Mouse (Mus musculus): Measurements from ENCODE around the gene Magt1. TPM values are rescaled to one million over a fixed set of nuclear protein-coding genes. Genes with fewer than 3 reads are reported as not detected.
A peak's percentile ranks its signal among the peaks of the same experiment; 100 is the strongest.
"Not testable (repeated sequence)": the region's sequence is repeated elsewhere in the genome, so short reads cannot be mapped to it uniquely, and the experiment has no call there.

Magt1 gene
- polyA plus RNA-seq, 1 experiment from 2014 or later = 35.4 TPM

DNA sequence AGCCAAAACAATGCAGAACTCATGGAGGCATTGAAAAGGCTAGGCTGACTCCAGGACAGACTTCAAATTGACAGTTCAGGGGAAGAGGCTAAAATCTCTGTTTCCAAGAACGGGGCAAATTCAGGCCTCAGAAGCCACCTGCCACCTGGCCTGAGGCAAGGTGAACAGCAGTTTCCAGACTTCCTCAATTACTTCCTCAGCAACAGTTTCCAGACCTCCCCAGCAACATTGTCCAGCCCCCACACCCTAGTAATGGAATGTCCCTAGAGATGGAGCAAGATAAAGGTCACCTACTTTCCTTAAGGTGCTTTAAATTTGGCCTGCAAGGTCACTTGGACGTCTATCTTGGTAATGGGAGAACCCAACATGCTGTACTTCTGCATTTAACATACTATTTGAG lies 74.0 kb downstream of the Magt1 start:
- no peaks in the 10 kb centered on the region for H3K4me1 ChIP-seq
- H3K4me2 ChIP-seq = no peak overlapping the region
- H3K4me3 ChIP-seq = no peak overlapping the region
- ATAC-seq = no peak
- H3K9ac ChIP-seq = no peak overlapping the region
- H3K36me3 ChIP-seq = no peaks in the 10 kb centered on the region
- no peak overlapping the region for H3K27ac ChIP-seq
- H3K9me3 ChIP-seq (replicated peaks) = no peaks in the 10 kb centered on the region
- 45% methylated on average over 2 of the region's 2 CpGs for WGBS (ENCODE audit: insufficient replicate concordance)
- no peaks in the 10 kb centered on the region for H3K27me3 ChIP-seq (replicated peaks)

GRCm38 (mm10) chrX:105934341-105934740 lies 77.4 kb downstream of the Magt1 start:
- H3K27me3 ChIP-seq (replicated peaks) = 0 out of 2 replicates have a peak, but pooled peaks cover 4% of the 10 kb centered on the region
- no peaks in the 10 kb centered on the region for H3K9me3 ChIP-seq (replicated peaks)
- no peak for ATAC-seq
- H3K4me1 ChIP-seq = no peaks in the 10 kb centered on the region
- no peak overlapping the region for H3K9ac ChIP-seq
- H3K27ac ChIP-seq = no peak overlapping the region
- no peak overlapping the region for H3K4me3 ChIP-seq
- WGBS (ENCODE audit: insufficient replicate concordance) = 64% methylated on average over 5 of the region's 5 CpGs
- no peak overlapping the region for H3K4me2 ChIP-seq
- H3K36me3 ChIP-seq = no peaks in the 10 kb centered on the region

GRCm38 (mm10) chrX:105929478-105930038 lies 82.1 kb downstream of the Magt1 start:
- H3K36me3 ChIP-seq = no peaks in the 10 kb centered on the region; the same call in 1 of the 2 replicates
- 32% methylated on average over 8 of the region's 8 CpGs for WGBS (ENCODE audit: insufficient replicate concordance)
- ATAC-seq = peak; percentile 32
- peak overlapping the region; percentile 66 for H3K4me2 ChIP-seq
- no peak overlapping the region; the same call in 1 of the 2 replicates for H3K27ac ChIP-seq
- peaks cover 23% of the 10 kb centered on the region for H3K4me1 ChIP-seq
- H3K27me3 ChIP-seq (replicated peaks) = 0 out of 2 replicates have a peak, but pooled peaks cover 4% of the 10 kb centered on the region
- peak overlapping the region; percentile 74 for H3K4me3 ChIP-seq
- H3K9ac ChIP-seq = no peak overlapping the region
- no peaks in the 10 kb centered on the region for H3K9me3 ChIP-seq (replicated peaks)

DNA sequence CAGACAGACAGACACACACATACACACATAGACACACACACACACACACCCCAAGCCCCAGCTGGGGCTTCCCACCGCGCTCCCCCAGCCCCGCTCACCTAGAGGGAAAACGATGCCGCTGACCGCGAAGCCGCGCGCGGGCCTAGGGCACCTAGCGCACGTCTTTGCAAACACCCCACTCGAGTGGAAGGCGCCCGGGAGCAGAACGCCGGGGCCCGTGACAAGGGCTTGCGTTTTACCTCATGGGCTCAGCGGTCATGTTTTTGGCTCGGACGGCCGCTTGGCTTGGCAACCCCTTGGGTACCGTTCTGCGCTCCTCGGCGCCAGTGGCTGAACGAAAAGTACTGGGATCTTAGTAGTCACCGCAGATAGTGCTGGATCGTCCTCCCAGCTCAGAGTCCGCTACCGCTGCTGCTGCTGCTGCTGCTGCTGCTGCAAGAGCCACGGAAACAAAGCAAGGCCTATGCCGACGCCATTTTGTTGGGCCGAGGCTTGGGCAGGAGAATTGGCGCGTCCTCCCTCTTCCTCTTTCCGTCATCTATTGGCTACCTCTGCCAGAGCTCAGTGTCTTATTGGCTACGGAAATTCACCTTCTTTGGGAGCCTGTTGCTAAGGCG lies 82.7 kb downstream of the Magt1 start, which contains the start of gene Atrx:
Gene Atrx (minus strand): TSS at position 543 of the 617 bp plus-strand sequence.
- peak within 1 kb of the TSS; percentile 79 for H3K27ac ChIP-seq
- H3K4me1 ChIP-seq = peaks cover 23% of the 10 kb centered on the region
- 9% methylated on average over 37 of the region's 42 CpGs for WGBS (ENCODE audit: insufficient replicate concordance)
- H3K27me3 ChIP-seq (replicated peaks) = 0 out of 2 replicates have a peak, but pooled peaks cover 4% of the 10 kb centered on the region
- no peaks in the 10 kb centered on the region for H3K9me3 ChIP-seq (replicated peaks)
- H3K36me3 ChIP-seq = no peaks in the 10 kb centered on the region; the same call in 1 of the 2 replicates
- peak within 1 kb of the TSS; percentile 66 for H3K4me2 ChIP-seq
- peak within 1 kb of the TSS; percentile 74 for H3K4me3 ChIP-seq
- peak within 1 kb of the TSS; percentile 81 for H3K9ac ChIP-seq
- peak; percentile 91 for ATAC-seq

GRCm38 (mm10) chrX:105927941-105928860 lies 83.5 kb downstream of the Magt1 start:
- Histone ChIP-seq H3K27ac (peak overlapping the region; percentile 79), H3K36me3 (peaks cover 6% of the 10 kb centered on the region; the same call in 1 of the 2 replicates), H3K4me1 (peaks cover 23% of the 10 kb centered on the region), H3K27me3 (replicated peaks) (0 out of 2 replicates have a peak, but pooled peaks cover 4% of the 10 kb centered on the region), H3K4me3 (peak overlapping the region; percentile 74), H3K9me3 (replicated peaks) (no peaks in the 10 kb centered on the region), H3K9ac (peak overlapping the region; percentile 81), H3K4me2 (peak overlapping the region; percentile 66)
- peak; percentile 25 for ATAC-seq
- WGBS (ENCODE audit: insufficient replicate concordance) = 14% methylated on average over 51 of the region's 69 CpGs

DNA sequence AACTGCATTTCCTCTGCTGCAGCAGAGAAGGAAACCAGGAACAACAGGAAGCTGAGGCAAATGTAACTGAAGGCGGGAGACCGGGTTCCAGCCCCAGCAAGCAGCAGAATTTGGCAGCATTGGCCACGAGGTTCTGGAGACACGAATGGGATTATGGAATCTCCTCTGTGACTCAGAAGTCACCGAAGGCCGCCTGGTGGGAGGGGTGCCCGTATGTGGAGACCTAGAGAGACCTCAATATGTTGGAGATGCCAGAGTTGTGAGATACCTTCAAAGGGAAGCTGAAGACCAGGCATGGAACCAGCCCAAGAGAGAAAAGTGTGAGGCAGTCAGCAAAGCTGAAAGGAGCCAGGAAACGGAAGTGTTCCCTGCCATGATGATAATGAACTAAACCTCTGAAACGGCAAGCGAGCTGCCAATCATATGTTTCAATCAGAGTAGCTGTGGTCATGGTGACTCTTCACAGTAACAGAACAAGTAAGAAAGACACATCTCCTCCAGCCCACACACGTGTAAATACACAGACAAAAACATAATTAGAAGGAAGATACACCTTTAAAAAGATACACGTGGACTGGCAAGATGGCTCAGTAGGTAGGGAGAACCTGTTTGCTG lies 85.5 kb downstream of the Magt1 start:
- no peak overlapping the region for H3K9ac ChIP-seq
- peaks cover 23% of the 10 kb centered on the region for H3K4me1 ChIP-seq
- ATAC-seq = no peak
- H3K9me3 ChIP-seq (replicated peaks) = no peaks in the 10 kb centered on the region
- peak overlapping the region; percentile 66 for H3K4me2 ChIP-seq
- 0 out of 2 replicates have a peak overlapping the region, but pooled peaks have one; percentile 10 for H3K27ac ChIP-seq
- no peaks in the 10 kb centered on the region for H3K27me3 ChIP-seq (replicated peaks)
- H3K4me3 ChIP-seq = no peak overlapping the region
- WGBS (ENCODE audit: insufficient replicate concordance) = 22% methylated on average over 12 of the region's 12 CpGs
- peaks cover 7% of the 10 kb centered on the region; the same call in 1 of the 2 replicates for H3K36me3 ChIP-seq

DNA sequence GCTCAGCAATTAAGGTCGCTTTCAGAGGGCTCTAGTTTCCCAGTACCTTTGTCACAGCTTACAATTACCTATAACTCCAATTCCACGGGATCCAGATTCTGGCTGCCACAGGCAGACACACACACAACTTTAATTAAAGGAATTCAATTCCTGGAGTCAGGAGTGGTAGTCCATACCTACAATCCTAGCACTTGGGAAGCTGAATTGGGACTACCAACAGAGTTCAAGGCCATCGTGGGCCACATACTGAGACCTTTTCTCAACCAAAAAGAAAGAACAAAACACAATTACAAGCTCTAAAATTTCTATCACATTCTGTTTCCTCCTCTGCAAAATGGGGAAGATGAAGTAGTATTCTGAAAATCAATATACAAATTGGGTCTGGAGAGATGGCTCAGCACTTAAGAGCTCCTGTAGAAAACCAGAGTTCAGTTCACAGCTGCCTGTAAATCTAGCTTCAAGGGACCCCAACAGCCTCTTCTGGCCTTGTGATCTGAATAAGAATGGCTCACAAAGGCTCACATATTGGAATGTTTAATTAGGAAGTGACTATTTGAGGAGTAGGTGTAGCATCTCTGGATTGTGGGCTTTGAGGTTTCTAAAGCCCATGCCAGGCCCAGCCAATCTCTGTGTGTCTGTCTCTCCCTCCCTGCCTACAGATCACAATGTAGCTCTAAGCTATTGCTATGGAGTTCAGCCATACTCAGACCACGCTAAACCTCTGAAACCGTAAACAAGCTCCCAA lies 87.2 kb downstream of the Magt1 start:
- H3K4me3 ChIP-seq = no peak overlapping the region
- no peak overlapping the region for H3K4me2 ChIP-seq
- H3K27ac ChIP-seq = no peak overlapping the region
- no peaks in the 10 kb centered on the region for H3K27me3 ChIP-seq (replicated peaks)
- no peak overlapping the region for H3K9ac ChIP-seq
- no peaks in the 10 kb centered on the region for H3K9me3 ChIP-seq (replicated peaks)
- peaks cover 7% of the 10 kb centered on the region; the same call in 1 of the 2 replicates for H3K36me3 ChIP-seq
- ATAC-seq = no peak
- WGBS (ENCODE audit: insufficient replicate concordance) = 83% methylated on average over 5 of the region's 5 CpGs
- peaks cover 23% of the 10 kb centered on the region for H3K4me1 ChIP-seq

DNA sequence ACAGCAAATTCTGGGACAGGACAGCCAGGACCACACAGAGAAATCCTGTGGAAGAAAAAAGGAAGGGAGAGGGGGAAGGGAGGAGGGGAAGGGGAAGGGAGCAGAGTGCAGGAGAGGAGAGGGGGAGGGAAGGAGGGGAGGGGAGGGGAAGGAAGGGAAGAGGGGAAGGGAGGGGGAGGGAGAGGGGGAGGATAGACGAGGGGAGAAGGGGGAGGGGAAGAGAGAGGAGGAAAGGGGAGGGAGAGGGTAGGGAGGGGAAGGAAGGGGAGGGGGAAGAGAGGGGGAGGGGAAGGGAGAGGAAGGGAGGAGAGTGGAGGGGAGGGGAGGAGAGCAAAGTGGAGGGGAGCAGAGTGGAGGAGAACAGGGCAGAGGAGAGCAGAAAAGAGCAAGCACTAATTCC lies 87.8 kb downstream of the Magt1 start:
- ATAC-seq = no peak
- WGBS (ENCODE audit: insufficient replicate concordance) = no CpG with 5 or more reads among the region's 1 CpGs
- Histone ChIP-seq H3K4me1 (peaks cover 23% of the 10 kb centered on the region), H3K27ac (no peak overlapping the region), H3K9ac (no peak overlapping the region), H3K4me3 (no peak overlapping the region), H3K4me2 (no peak overlapping the region), H3K9me3 (replicated peaks) (no peaks in the 10 kb centered on the region), H3K36me3 (peaks cover 7% of the 10 kb centered on the region; the same call in 1 of the 2 replicates), H3K27me3 (replicated peaks) (no peaks in the 10 kb centered on the region)

GRCm38 (mm10) chrX:105922986-105923385 lies 88.7 kb downstream of the Magt1 start:
- WGBS (ENCODE audit: insufficient replicate concordance) = 76% methylated on average over 7 of the region's 7 CpGs
- H3K4me3 ChIP-seq; H3K27me3 ChIP-seq (replicated peaks); H3K27ac ChIP-seq; H3K9me3 ChIP-seq (replicated peaks); H3K4me2 ChIP-seq; H3K9ac ChIP-seq; ATAC-seq; H3K36me3 ChIP-seq: not testable (repeated sequence)
- peaks cover 23% of the 10 kb centered on the region for H3K4me1 ChIP-seq

GRCm38 (mm10) chrX:105921421-105921820 lies 90.3 kb downstream of the Magt1 start:
- H3K9ac ChIP-seq = no peak overlapping the region
- ATAC-seq = no peak
- no peak overlapping the region for H3K4me2 ChIP-seq
- WGBS (ENCODE audit: insufficient replicate concordance) = 75% methylated on average over 2 of the region's 2 CpGs
- H3K27me3 ChIP-seq (replicated peaks) = no peaks in the 10 kb centered on the region
- H3K9me3 ChIP-seq (replicated peaks) = no peaks in the 10 kb centered on the region
- H3K4me1 ChIP-seq = peaks cover 10% of the 10 kb centered on the region; the same call in 1 of the 2 replicates
- no peak overlapping the region for H3K4me3 ChIP-seq
- H3K27ac ChIP-seq = no peak overlapping the region
- peaks cover 7% of the 10 kb centered on the region; the same call in 1 of the 2 replicates for H3K36me3 ChIP-seq

Data from liver, embryonic 12.5 days (tissue).